Mouse (Mus musculus) neural tube, embryonic 11.5 days (tissue): Measurements from ENCODE around the gene Ubxn7. TPM values are rescaled to one million over a fixed set of nuclear protein-coding genes. Genes with fewer than 3 reads are reported as not detected.

Experiments used
- ATAC-seq: fragments of 200-750 bp; cut with Nextera tagmentation; 2 replicates; pipeline ENCODE4 v1.8.0; 2017; ENCODE audit warnings: moderate number of reproducible peaks, mild to moderate bottlenecking, moderate TSS enrichment, moderate library complexity; ENCODE audit not compliant: insufficient read depth, low FRiP score, low TSS enrichment
- DNase-seq: peaks from one replicate; pipeline ENCODE4 v3.0.0-alpha.2; 2015; ENCODE audit warnings: low spot score
- H3K27ac ChIP-seq: fragments of 300-500 bp; sonication (generic); 2 replicates; pipeline ENCODE4 v1.5.1; 2014; ENCODE audit warnings: low read depth, mild to moderate bottlenecking, low read length
- H3K27me3 ChIP-seq: fragments of 300-500 bp; sonication (generic); 2 replicates; pipeline ENCODE4 v1.6.1; 2014; ENCODE audit warnings: mild to moderate bottlenecking, low read length, mixed read lengths; ENCODE audit not compliant: control insufficient read depth, insufficient read depth
- H3K36me3 ChIP-seq: fragments of 300-500 bp; sonication (generic); 2 replicates; pipeline ENCODE4 v1.6.1; 2014; ENCODE audit warnings: mild to moderate bottlenecking, low read length, moderate library complexity, mixed read lengths; ENCODE audit not compliant: control insufficient read depth, insufficient read depth
- H3K4me1 ChIP-seq: fragments of 300-500 bp; sonication (generic); 2 replicates; pipeline ENCODE4 v1.6.1; 2014; ENCODE audit warnings: low read length, mixed read lengths; ENCODE audit not compliant: control insufficient read depth, insufficient read depth
- H3K4me2 ChIP-seq: fragments of 300-500 bp; sonication (generic); 2 replicates; pipeline ENCODE4 v1.6.1; 2014; ENCODE audit warnings: low read depth, mild to moderate bottlenecking, moderate library complexity
- H3K4me3 ChIP-seq: fragments of 300-500 bp; sonication (generic); 2 replicates; pipeline ENCODE4 v1.5.1; 2014; ENCODE audit warnings: low read depth, low read length
- H3K9ac ChIP-seq: fragments of 300-500 bp; sonication (generic); 2 replicates; pipeline ENCODE4 v1.6.1; 2014; ENCODE audit warnings: mild to moderate bottlenecking, low read length
- H3K9me3 ChIP-seq: fragments of 300-500 bp; sonication (generic); 2 replicates; pipeline ENCODE4 v1.6.1; 2016; ENCODE audit warnings: low read length; ENCODE audit not compliant: control insufficient read depth
- WGBS: fragments of 180-500 bp; shearing (Covaris S2); extraction: QIAGEN DNeasy Blood & Tissue Kit; methylation state at CpG from one replicate; pipeline ENCODE4 v1.1.7; 2014; 5-methylcytosine and 5-hydroxymethylcytosine counted together
- polyA plus RNA-seq: library from polyadenylated mRNA; unstranded; fragments of >200 nt; fragmentation: Nextera tagmentation; extraction: Ambion mirVana; gene quantifications from 2 replicates; pipeline ENCODE4 v1.2.1, GENCODE M21; 2014

Gene Ubxn7
- polyA plus RNA-seq, 1 experiment from 2014 or later = 22.7 TPM

GRCm38 (mm10) chr16:32345521-32345920, 13.5 kb downstream of the Ubxn7 start:
- H3K27ac ChIP-seq = no peak overlapping the region
- H3K4me2 ChIP-seq = no peak overlapping the region
- DNase-seq (no peak), ATAC-seq (no peak)
- no peaks in the 10 kb centered on the region for H3K9me3 ChIP-seq
- no peaks in the 10 kb centered on the region for H3K4me1 ChIP-seq
- no peaks in the 10 kb centered on the region for H3K27me3 ChIP-seq
- no peaks in the 10 kb centered on the region for H3K36me3 ChIP-seq
- no peak overlapping the region for H3K9ac ChIP-seq
- no peak overlapping the region for H3K4me3 ChIP-seq

DNA sequence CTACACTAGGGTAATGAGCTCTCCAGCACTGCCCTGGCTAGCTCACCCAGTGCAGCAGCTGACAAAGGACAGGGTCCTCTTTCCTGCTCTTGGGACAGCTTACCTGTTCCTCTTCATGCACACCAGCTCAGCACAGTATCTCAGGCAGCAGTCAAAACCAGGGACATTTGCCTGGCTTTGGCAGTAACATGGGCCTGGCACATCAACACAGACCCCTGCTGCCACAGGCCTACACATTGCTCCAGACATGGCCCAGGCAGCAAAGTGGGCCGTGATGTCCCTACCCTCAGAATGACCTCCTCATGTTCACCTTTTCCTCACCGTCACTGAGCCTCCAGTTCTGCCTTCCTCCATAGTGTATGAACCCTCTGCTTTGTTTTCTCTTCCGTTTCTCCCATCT, 18.7 kb downstream of the Ubxn7 start:
- H3K4me1 ChIP-seq = no peaks in the 10 kb centered on the region
- WGBS = 94% methylated on average over 3 of the region's 3 CpGs
- no peaks in the 10 kb centered on the region for H3K27me3 ChIP-seq
- no peak overlapping the region for H3K9ac ChIP-seq
- H3K9me3 ChIP-seq = no peaks in the 10 kb centered on the region
- H3K4me2 ChIP-seq = no peak overlapping the region
- DNase-seq (no peak), ATAC-seq (no peak)
- no peak overlapping the region for H3K27ac ChIP-seq
- no peak overlapping the region for H3K4me3 ChIP-seq
- no peaks in the 10 kb centered on the region; the same call in 1 of the 2 replicates for H3K36me3 ChIP-seq

GRCm38 (mm10) chr16:32363530-32363929, 31.5 kb downstream of the Ubxn7 start:
- no peaks in the 10 kb centered on the region for H3K27me3 ChIP-seq
- no peak overlapping the region for H3K4me3 ChIP-seq
- H3K36me3 ChIP-seq = no peaks in the 10 kb centered on the region; the same call in 1 of the 2 replicates
- no peaks in the 10 kb centered on the region for H3K4me1 ChIP-seq
- WGBS = 84% methylated on average over 2 of the region's 2 CpGs
- no peak overlapping the region for H3K27ac ChIP-seq
- H3K9me3 ChIP-seq = no peaks in the 10 kb centered on the region
- ATAC-seq (no peak), DNase-seq (no peak)
- H3K4me2 ChIP-seq = no peak overlapping the region
- H3K9ac ChIP-seq = no peak overlapping the region

DNA sequence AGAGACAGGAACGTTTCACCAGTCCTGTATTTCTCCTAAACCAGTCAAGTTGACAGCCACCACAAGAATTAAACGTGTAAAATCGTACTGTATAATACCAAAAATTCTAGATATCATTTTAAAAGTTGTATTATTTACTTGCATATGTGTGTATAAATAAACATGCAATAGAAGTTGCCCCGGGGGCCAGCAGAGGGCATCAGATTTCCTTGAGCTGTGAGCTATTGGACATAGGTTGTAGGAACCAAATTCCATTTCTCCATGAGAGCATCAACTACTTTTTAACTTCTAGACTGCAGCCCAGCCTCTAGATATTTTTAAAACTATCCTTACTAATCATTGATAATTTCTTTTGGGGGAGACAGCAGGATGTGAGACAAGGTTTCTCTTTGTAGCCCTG, 39.3 kb downstream of the Ubxn7 start:
- no peak overlapping the region for H3K4me2 ChIP-seq
- WGBS = 90% methylated on average over 4 of the region's 4 CpGs
- H3K4me1 ChIP-seq = no peaks in the 10 kb centered on the region
- ATAC-seq (no peak), DNase-seq (peak; percentile 18)
- no peak overlapping the region for H3K9ac ChIP-seq
- no peaks in the 10 kb centered on the region for H3K27me3 ChIP-seq
- no peak overlapping the region for H3K4me3 ChIP-seq
- 0 out of 2 replicates have a peak, but pooled peaks cover 4% of the 10 kb centered on the region for H3K36me3 ChIP-seq
- no peaks in the 10 kb centered on the region for H3K9me3 ChIP-seq
- H3K27ac ChIP-seq = no peak overlapping the region

DNA sequence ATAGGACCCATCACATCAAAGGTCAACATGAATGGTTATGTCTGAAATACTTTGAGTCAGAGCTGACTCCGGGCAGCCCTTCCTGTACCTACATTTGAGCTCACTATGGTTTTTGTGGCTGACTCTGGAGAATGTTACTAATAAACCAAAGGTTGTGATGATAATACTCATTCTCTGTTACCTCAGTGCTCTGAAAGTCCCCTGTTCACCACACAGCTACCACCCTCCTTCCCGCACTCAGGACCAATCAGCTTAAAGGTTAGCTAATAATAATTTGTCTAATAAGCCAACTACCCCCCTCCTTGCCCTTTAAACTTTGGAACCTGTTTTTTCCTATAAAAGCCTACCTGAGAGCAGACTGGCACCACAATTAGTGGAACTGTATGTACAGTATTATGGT, 47.5 kb downstream of the Ubxn7 start:
- no peak overlapping the region for H3K4me2 ChIP-seq
- ATAC-seq (no peak), DNase-seq (no peak)
- no peaks in the 10 kb centered on the region for H3K27me3 ChIP-seq
- 96% methylated on average over 2 of the region's 2 CpGs for WGBS
- H3K4me1 ChIP-seq = no peaks in the 10 kb centered on the region
- H3K4me3 ChIP-seq = no peak overlapping the region
- no peaks in the 10 kb centered on the region for H3K9me3 ChIP-seq
- no peak overlapping the region for H3K9ac ChIP-seq
- no peak overlapping the region for H3K27ac ChIP-seq
- H3K36me3 ChIP-seq = peaks cover 18% of the 10 kb centered on the region

- Histone ChIP-seq H3K4me2 (no peak overlapping the region), H3K9me3 (no peaks in the 10 kb centered on the region), H3K4me3 (no peak overlapping the region), H3K4me1 (no peaks in the 10 kb centered on the region), H3K27ac (no peak overlapping the region), H3K27me3 (no peaks in the 10 kb centered on the region), H3K9ac (no peak overlapping the region), H3K36me3 (peaks cover 10% of the 10 kb centered on the region)
- no peak for ATAC-seq
- no peak for DNase-seq
These were observed 50.8 kb downstream of the Ubxn7 start for GRCm38 (mm10) chr16:32382901-32383300.

DNA sequence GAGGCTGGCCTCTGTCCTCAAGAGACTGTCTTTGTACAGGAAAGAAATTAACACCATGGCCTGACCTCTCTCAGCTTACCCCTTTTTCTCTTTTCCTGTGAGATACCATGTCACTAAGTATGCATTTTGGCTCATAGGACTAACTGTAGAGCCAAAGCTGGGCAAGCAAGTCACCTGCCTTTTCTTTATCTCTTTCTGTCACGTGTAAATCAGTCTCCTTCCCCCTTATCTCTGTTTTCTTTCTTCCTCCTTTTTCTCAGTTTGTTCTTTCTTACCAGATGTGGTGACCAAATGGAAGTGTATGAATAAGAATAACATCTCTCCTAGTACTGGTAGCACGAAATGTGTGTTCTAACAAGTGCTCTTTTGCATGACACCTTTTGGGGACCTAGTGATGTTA, 52.8 kb downstream of the Ubxn7 start:
- ATAC-seq (no peak), DNase-seq (no peak)
- Histone ChIP-seq H3K4me1 (no peaks in the 10 kb centered on the region), H3K9ac (no peak overlapping the region), H3K27me3 (no peaks in the 10 kb centered on the region), H3K9me3 (no peaks in the 10 kb centered on the region), H3K27ac (no peak overlapping the region), H3K4me2 (no peak overlapping the region), H3K36me3 (peaks cover 6% of the 10 kb centered on the region; the same call in 1 of the 2 replicates), H3K4me3 (no peak overlapping the region)
- WGBS = 93% methylated on average over 2 of the region's 2 CpGs

DNA sequence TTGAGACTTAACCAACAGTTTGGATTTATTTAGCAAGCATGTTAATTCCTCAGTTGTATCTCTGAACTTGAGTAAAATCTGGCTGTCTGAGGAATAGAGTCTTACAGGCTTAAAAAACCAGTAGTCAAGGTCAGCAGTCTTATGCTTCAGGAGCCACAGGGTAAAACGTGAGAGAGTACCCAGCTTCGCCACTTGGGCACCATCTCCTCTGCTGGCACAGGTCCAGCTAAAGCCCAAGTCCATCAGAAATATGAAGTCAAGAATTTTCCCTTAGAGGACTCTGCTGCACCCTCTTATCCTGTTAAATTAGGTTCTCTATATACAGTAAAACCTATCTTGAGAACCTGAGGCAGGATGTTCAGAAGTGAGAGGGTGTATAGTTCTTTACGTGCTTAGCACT, 54.8 kb downstream of the Ubxn7 start:
- no peak overlapping the region for H3K4me3 ChIP-seq
- peaks cover 6% of the 10 kb centered on the region; the same call in 1 of the 2 replicates for H3K36me3 ChIP-seq
- no peaks in the 10 kb centered on the region for H3K27me3 ChIP-seq
- no peaks in the 10 kb centered on the region for H3K4me1 ChIP-seq
- 90% methylated on average over 3 of the region's 3 CpGs for WGBS
- no peak overlapping the region for H3K9ac ChIP-seq
- no peak for DNase-seq
- H3K9me3 ChIP-seq = no peaks in the 10 kb centered on the region
- no peak for ATAC-seq
- no peak overlapping the region for H3K27ac ChIP-seq
- no peak overlapping the region for H3K4me2 ChIP-seq

DNA sequence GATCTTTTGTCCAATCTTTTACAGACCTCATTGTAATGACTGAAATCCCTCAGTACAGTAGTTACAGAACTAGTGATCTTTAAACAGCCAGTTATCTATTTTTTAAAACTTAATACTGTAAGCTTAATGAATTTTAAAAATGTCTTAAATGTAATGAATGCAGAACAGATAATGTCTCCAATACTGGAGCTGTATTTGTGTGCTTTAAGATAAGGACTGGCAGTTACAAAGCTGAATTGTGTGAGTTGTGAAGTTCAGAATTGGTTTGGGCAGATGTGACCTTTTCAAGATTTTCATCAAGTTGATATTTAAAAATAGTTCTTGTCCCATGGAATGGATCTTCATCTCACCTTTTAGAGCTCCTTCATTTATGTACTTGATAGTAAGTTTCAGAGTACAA, 57.0 kb downstream of the Ubxn7 start:
- ATAC-seq (no peak), DNase-seq (no peak)
- Histone ChIP-seq H3K9ac (no peak overlapping the region), H3K27ac (no peak overlapping the region), H3K9me3 (no peaks in the 10 kb centered on the region), H3K4me1 (no peaks in the 10 kb centered on the region), H3K4me2 (no peak overlapping the region), H3K27me3 (no peaks in the 10 kb centered on the region), H3K36me3 (peaks cover 3% of the 10 kb centered on the region; the same call in 1 of the 2 replicates), H3K4me3 (no peak overlapping the region)
